Mouse (Mus musculus) intestine, embryonic 14.5 days (tissue): ENCODE measurements around the gene Abi3. TPM values are rescaled to one million over a fixed set of nuclear protein-coding genes. Genes with fewer than 3 reads are reported as not detected.
"Not testable (repeated sequence)": the region's sequence is repeated elsewhere in the genome, so short reads cannot be mapped to it uniquely, and the experiment has no call there.

ENCODE experiments used
- ATAC-seq: fragments of 200-750 bp; cut with Nextera tagmentation; replicated peaks from 2 replicates; pipeline ENCODE4 v1.8.0; 2017; ENCODE audit warnings: low read depth, moderate number of reproducible peaks, moderate TSS enrichment, moderate library complexity; ENCODE audit not compliant: low FRiP score, low TSS enrichment
- DNase-seq: peaks from one replicate; pipeline ENCODE4 v3.0.0-alpha.2; 2018; ENCODE audit warnings: low spot score
- H3K27ac ChIP-seq: fragments of 300-500 bp; sonication (generic); 2 replicates; pipeline ENCODE4 v1.5.1; 2014; ENCODE audit warnings: low read depth, mild to moderate bottlenecking, control low read depth
- H3K27me3 ChIP-seq: fragments of 300-500 bp; sonication (generic); replicated peaks from 2 replicates; pipeline ENCODE4 v1.6.1; 2014; ENCODE audit warnings: low read length, control low read depth; ENCODE audit not compliant: control insufficient read depth, insufficient read depth
- H3K36me3 ChIP-seq: fragments of 300-500 bp; sonication (generic); 2 replicates; pipeline ENCODE4 v1.6.1; 2014; ENCODE audit warnings: low read length, control low read depth; ENCODE audit not compliant: control insufficient read depth, insufficient read depth
- H3K4me1 ChIP-seq: fragments of 300-500 bp; sonication (generic); replicated peaks from 2 replicates; pipeline ENCODE4 v1.6.1; 2014; ENCODE audit warnings: low read length, control low read depth, mixed read lengths; ENCODE audit not compliant: control insufficient read depth, insufficient read depth
- H3K4me2 ChIP-seq: fragments of 300-500 bp; sonication (generic); 2 replicates; pipeline ENCODE4 v1.6.1; 2014; ENCODE audit warnings: low read length
- H3K4me3 ChIP-seq: fragments of 300-500 bp; sonication (generic); 2 replicates; pipeline ENCODE4 v1.5.1; 2014; ENCODE audit warnings: low read depth, low read length, control low read depth, mixed read lengths
- H3K9ac ChIP-seq: fragments of 300-500 bp; sonication (generic); 2 replicates; pipeline ENCODE4 v1.6.1; 2014; ENCODE audit warnings: mild to moderate bottlenecking, low read length
- H3K9me3 ChIP-seq: fragments of 300-500 bp; sonication (generic); 2 replicates; pipeline ENCODE4 v1.6.1; 2016; ENCODE audit warnings: low read length, control low read depth; ENCODE audit not compliant: control insufficient read depth
- WGBS: fragments of 180-500 bp; shearing (Covaris S2); extraction: QIAGEN DNeasy Blood & Tissue Kit; methylation state at CpG from one replicate; pipeline ENCODE4 v1.1.7; 2014; 5-methylcytosine and 5-hydroxymethylcytosine counted together
- polyA plus RNA-seq: library from polyadenylated mRNA; unstranded; fragments of >200 nt; fragmentation: Nextera tagmentation; extraction: Ambion mirVana; gene quantifications from 2 replicates; pipeline ENCODE4 v1.2.1, GENCODE M21; 2014

Gene Abi3
- polyA plus RNA-seq: 4.8 TPM in 2 replicates

DNA sequence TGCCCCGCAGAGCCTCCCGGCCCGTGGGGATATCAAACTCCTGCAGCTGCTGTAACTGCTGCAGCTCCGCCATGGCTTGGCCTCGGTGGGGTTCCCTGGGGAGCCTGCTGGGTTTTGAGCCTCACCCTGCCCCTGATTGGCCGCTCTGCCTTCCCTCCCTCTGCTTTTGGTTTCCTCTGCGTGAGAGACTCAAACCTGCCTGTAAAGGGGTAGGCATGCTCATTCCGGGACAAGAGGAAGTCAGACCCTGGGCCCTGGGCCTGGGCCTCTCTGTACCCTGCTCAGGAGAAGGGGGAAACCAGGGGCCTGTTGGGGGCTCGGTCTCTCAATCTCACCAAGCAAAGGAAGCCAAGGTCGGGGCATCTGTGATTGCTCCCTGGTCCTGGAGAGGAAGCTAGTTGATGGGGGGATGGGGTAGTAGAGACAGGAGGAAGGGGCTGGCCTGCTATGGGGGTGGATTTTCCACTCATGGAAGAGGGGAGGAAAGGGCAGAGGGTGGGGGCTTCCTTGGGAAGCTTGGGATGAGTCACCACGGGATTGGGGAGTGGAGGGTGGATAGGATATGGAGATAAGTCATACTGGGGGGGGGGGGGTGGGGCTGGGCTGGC lies at the start of gene Abi3:
Gene Abi3, minus strand, starts transcription at position 403 of the 608 bp plus-strand sequence.
- DNase-seq (no peak), ATAC-seq (0 out of 2 replicates have a peak, but pooled peaks have one; percentile 32)
- peak within 1 kb of the TSS; percentile 19 for H3K4me3 ChIP-seq
- peaks cover 12% of the 10 kb centered on the region for H3K4me1 ChIP-seq
- no peaks in the 10 kb centered on the region for H3K9me3 ChIP-seq
- no peaks in the 10 kb centered on the region for H3K36me3 ChIP-seq
- H3K27me3 ChIP-seq: no peaks in the 10 kb centered on the region
- 0 out of 2 replicates have a peak within 1 kb of the TSS, but pooled peaks have one; percentile 47 for H3K27ac ChIP-seq
- H3K9ac ChIP-seq: peak within 1 kb of the TSS; percentile 21
- peak within 1 kb of the TSS; percentile 34 for H3K4me2 ChIP-seq
- 10% methylated on average over 11 of the region's 11 CpGs for WGBS

- Histone ChIP-seq H3K9me3 (peaks cover 3% of the 10 kb centered on the region; the same call in 1 of the 2 replicates), H3K4me1 (no peaks in the 10 kb centered on the region), H3K36me3 (peaks cover 6% of the 10 kb centered on the region), H3K9ac (no peak overlapping the region), H3K4me3 (no peak overlapping the region), H3K27ac (no peak overlapping the region), H3K4me2 (no peak overlapping the region), H3K27me3 (no peaks in the 10 kb centered on the region)
- no peak for ATAC-seq
- WGBS: 77% methylated on average over 2 of the region's 2 CpGs
- DNase-seq: no peak
These were observed 48.3 kb upstream of the Abi3 start for GRCm38 (mm10) chr11:95890462-95891051.

DNA sequence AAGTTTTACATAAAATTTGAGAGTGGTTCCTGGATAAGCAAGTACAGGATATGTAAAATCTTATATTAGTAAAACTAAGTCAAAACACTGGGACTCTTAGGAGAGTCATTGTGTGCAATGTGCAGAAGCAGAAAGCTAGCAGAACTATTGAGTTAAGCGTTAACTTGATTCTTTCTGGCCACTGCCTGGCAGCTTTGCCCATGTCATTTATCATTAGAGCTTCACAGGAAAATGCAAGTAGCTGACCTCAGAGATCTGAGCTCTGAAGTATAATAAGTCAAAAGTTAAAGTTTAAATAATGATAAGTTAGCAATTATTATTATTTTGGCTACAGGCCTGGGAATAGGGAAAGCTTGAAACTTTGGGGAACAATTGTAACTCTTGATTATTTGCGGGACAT lies 37.6 kb upstream of the Abi3 start:
- not testable (repeated sequence) for H3K36me3 ChIP-seq, DNase-seq, H3K9me3 ChIP-seq, H3K4me3 ChIP-seq, H3K4me1 ChIP-seq, H3K4me2 ChIP-seq, H3K27me3 ChIP-seq, H3K9ac ChIP-seq, H3K27ac ChIP-seq, ATAC-seq
- 73% methylated on average over 2 of the region's 2 CpGs for WGBS

GRCm38 (mm10) chr11:95876296-95876695 lies 34.0 kb upstream of the Abi3 start:
- ATAC-seq: no peak
- WGBS: 23% methylated on average over 7 of the region's 7 CpGs
- H3K4me2 ChIP-seq: no peak overlapping the region
- no peak overlapping the region for H3K4me3 ChIP-seq
- no peaks in the 10 kb centered on the region for H3K4me1 ChIP-seq
- no peaks in the 10 kb centered on the region for H3K27me3 ChIP-seq
- peak; percentile 81 for DNase-seq
- H3K36me3 ChIP-seq: no peaks in the 10 kb centered on the region
- H3K27ac ChIP-seq: no peak overlapping the region
- no peaks in the 10 kb centered on the region for H3K9me3 ChIP-seq
- no peak overlapping the region for H3K9ac ChIP-seq

- Histone ChIP-seq H3K27ac (no peak overlapping the region), H3K27me3 (no peaks in the 10 kb centered on the region), H3K9me3 (no peaks in the 10 kb centered on the region), H3K9ac (no peak overlapping the region), H3K4me1 (no peaks in the 10 kb centered on the region), H3K36me3 (no peaks in the 10 kb centered on the region), H3K4me2 (no peak overlapping the region), H3K4me3 (no peak overlapping the region)
- ATAC-seq (no peak), DNase-seq (no peak)
- 43% methylated on average over 9 of the region's 9 CpGs for WGBS
These were observed 33.5 kb upstream of the Abi3 start for GRCm38 (mm10) chr11:95875804-95876203.

DNA sequence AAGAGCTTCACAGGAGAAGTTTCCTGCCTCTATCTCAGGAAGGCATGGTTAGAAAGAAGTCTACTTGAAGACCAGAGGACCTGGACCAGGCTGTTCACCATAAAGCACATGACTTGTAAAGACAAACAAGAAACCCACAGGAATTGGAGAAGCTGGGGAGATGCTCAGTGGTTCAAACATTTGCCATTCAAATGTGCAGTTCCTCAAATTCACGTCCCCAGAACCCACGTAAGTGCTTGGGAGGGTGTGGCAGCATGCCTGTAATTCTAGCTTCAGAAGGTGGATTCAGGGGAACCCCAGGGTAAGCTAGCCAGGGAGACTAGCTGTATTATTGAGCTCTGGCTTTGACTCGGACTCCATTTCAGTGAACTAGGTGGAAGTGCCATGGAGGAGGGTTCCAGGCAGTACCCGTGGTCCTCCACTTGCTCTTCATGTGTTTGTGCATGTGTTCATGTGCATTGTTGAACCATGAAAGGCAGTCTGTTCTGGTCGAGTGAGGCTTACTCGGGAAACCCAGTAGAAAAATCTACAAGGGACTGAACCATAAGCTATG lies 27.7 kb upstream of the Abi3 start:
- DNase-seq (no peak), ATAC-seq (no peak)
- WGBS: 70% methylated on average over 6 of the region's 6 CpGs

GRCm38 (mm10) chr11:95869442-95869841 lies 27.2 kb upstream of the Abi3 start:
- Histone ChIP-seq H3K27ac (no peak overlapping the region), H3K9me3 (no peaks in the 10 kb centered on the region), H3K4me3 (no peak overlapping the region), H3K27me3 (no peaks in the 10 kb centered on the region), H3K9ac (no peak overlapping the region), H3K4me1 (no peaks in the 10 kb centered on the region), H3K36me3 (no peaks in the 10 kb centered on the region), H3K4me2 (no peak overlapping the region)
- 69% methylated on average over 4 of the region's 4 CpGs for WGBS
- ATAC-seq (no peak), DNase-seq (no peak)

More for the DNA sequence above, 27.7 kb upstream of the Abi3 start:
- Histone ChIP-seq H3K4me2 (no peak overlapping the region), H3K27me3 (no peaks in the 10 kb centered on the region), H3K4me1 (no peaks in the 10 kb centered on the region), H3K36me3 (no peaks in the 10 kb centered on the region), H3K27ac (no peak overlapping the region), H3K9ac (no peak overlapping the region), H3K9me3 (no peaks in the 10 kb centered on the region), H3K4me3 (no peak overlapping the region)

DNA sequence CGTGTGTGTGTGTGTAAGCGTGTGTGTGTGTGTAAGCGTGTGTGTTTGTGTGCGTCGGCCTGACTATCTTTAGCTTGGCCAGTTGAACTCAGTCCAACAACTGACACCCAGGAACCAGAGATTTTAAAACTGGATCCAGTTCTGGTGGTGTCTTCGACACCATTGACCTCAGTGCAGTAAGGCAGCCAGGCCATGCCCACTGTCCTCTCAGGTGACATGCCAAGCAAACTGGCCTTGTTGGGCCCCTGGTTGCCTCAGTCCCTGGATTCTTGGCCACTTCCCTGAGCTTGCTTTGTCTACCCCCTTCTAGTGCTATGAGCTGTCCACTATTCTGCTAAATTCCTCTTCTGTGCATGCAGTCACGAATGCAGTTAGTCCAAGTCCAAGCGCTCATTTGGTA lies 19.1 kb upstream of the Abi3 start:
- ATAC-seq (no peak), DNase-seq (no peak)
- H3K36me3 ChIP-seq: no peaks in the 10 kb centered on the region
- no peak overlapping the region for H3K4me3 ChIP-seq
- no peak overlapping the region for H3K27ac ChIP-seq
- H3K9me3 ChIP-seq: no peaks in the 10 kb centered on the region
- peaks cover 13% of the 10 kb centered on the region for H3K4me1 ChIP-seq
- no peaks in the 10 kb centered on the region for H3K27me3 ChIP-seq
- 93% methylated on average over 8 of the region's 8 CpGs for WGBS
- H3K4me2 ChIP-seq: no peak overlapping the region
- no peak overlapping the region for H3K9ac ChIP-seq
